Mouse (Mus musculus): ENCODE measurements around the gene Mthfd1l.
"Not testable (repeated sequence)": the region's sequence is repeated elsewhere in the genome, so short reads cannot be mapped to it uniquely, and the experiment has no call there.

Gene Mthfd1l

DNA sequence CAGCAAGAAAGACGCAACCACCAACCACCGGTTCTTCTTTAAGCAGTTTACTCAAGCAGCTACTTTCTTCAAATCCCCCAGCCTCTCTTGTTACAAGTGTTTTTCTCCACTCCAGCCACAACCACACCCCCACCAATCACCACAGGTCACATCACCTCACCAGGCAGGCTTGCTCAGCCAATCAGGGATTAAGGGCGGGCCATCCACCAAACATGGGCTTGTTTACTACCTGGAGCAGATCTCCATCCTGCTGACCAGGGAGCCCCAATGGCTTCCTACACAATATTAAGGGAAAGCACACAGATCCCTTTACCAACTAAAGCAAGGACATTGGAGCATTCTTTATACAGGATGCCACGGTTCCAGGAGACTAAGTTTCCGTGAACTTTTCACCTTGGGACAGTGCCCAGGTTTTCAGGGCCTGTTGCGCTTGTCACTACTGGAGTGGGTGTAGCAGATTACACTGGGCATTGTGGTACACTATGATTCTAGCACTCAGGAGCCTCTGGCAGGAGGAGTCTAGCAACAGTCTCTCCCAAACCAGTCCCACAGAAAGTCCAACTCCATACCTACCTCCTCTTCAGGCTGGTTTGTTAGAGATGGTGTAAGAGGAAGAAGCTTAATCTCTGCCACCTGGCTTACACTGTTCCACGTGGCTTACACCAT is 150.5 kb downstream of the Mthfd1l start:
- not testable (repeated sequence) for DNase-seq

DNA sequence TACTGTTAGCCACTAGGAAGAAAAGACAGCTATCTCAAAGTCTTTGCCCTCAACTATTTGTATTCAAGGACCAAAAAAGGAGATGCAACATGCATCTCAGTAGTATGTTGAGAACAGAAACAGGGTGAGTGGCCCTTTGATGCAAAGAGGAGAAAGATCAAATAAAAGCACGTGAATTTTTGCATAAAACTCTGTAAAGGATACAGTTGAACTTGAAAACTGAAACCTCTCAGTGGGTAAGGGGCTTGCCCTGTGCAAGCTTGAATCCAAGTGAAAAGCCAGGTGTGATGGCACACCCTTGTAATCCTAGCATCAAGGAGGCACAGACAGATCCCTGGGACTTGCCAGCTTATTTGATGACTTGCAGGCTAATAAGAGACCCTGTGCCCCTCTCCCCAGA is 151.2 kb downstream of the Mthfd1l start:
- DNase-seq, result no peak

DNA sequence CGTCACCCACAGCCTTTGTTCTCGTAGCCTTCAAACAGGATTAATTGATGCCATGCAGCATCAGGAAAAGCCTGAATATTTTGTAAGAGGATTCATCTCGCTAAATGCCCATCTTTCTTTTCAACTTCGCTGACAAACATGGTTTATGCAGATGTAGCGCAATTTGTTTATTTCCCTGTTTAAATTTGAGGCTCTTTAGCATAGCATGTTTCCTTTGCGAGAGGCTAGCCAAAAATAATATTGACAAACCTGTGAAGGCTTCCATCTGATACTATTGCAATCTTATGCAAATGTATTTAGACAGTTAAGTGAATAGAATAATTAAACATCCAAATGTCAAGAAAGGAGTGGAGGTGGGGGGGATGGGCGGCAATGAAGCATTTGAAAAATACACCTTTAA is 152.3 kb downstream of the Mthfd1l start:
- DNase-seq, result no peak

DNA sequence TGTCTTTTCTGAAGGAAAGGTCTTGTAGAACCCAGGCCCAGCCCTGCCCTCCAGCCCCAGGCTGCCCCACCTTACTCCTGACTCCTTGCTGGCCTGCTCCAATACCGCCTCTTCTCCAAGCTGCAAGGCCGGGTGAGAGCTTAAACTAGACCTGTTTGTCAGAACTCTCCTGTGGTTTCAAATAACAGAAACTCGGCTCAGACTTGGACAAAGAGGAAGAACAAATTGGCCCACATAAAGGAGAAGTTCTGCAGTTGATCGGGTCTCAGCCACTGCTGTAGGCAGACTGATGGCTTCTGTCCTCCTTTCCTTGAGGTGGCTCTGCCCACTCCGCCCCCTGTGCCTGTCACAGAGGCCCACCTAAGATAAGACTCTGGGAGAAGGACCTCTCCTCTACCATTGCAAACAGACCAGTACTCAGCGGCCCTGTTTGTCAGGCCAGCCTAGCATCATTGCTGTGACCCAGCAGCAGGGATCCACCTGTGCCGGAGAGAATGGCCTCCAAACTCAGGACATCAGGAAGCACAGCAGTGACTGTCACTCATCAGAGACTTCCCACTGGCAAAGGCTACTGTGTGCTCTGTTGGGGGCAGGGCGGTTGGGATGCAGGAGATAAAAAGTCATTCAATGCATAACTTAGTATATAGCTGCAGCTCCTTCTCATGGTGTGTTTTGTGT is 153.6 kb downstream of the Mthfd1l start:
- DNase-seq, result no peak

DNA sequence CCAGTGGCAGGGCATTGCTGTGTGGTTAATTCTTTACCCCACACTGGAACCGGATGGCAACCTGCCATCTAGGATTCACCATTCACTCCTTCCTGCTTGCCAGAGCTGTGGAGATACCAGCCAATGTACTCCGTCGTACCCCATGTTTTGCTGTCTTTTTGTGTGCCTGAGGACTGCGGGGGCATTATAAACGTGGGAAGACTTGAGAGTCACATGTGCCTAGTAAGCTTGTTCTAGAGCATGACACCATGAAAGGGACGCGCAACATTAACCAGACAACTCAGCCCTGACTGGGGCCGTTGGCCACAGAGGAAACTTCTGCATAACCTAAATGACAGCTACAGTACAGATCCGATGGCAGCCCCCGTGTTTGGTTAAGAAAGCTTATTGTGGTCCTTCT is 155.5 kb downstream of the Mthfd1l start:
- peak in 1 of 2 experiments; percentile 42 for DNase-seq

DNA sequence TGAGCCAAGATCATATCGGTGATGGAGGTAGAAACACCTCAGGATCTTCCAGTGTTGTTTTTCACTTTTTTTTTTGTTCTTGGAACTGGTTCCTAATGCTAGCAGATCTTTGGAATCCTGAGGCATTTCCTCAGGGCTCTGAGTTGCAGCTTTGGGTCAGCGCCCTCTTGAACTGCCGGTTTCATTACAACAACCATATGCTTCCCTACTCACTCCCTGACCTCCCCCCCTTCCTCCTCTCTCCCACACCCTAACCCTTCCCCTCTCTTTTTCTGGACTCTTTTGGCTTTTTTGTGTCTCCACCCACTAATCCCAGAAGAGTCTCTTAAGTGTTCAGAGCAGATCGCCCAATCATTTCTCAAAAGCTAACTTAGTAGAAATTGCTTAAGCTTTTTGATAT is 156.0 kb downstream of the Mthfd1l start:
- peak in 1 of 2 experiments; percentile 75 for DNase-seq

DNA sequence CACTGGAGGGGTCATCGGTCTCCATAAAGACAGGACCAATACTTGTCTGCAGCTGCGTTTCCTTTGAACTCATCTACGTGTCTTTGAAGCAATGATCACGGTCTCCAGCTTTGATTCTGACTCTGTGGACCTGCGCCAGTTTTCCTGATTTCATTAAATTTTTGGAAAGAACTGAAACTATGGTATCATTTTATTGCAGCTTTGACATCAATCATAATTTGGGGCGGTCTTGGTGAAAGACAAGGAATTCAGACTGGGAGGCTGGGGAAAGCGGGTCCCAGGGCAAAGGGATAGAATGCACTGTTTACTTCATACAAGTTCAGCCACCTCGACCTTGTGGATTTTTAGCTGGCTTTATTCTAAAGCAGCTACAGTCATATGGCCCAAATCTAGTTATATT is 156.5 kb downstream of the Mthfd1l start:
- DNase-seq, result peak; percentile 42 to 54

DNA sequence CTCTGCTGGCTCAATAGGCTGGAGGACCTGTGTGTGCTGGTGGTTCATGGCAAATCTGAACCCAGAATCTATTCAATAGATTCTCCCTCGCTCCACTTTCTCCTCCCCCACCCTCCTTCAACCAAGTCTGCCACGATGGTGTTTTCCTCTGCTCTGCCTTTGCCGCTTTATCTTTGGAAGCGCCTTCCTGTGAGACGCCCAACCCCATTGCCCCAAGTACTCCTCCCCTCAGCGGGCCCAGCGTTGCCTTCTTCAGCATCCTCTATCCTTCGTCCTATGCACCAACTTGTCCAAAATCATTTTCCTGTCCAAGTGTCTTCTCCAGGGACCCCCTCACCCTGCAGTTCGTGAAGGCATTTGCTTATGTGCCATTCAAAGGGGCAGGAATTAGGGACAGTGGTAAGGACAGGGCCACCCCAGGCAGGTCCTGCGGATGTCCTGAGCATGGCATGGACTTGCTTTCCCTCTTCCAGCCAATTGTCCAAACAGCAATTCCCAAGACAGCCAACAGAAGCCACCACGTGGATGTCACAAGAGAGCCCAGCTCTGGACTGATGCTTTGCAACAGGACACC is 157.2 kb downstream of the Mthfd1l start:
- DNase-seq, result no peak

DNA sequence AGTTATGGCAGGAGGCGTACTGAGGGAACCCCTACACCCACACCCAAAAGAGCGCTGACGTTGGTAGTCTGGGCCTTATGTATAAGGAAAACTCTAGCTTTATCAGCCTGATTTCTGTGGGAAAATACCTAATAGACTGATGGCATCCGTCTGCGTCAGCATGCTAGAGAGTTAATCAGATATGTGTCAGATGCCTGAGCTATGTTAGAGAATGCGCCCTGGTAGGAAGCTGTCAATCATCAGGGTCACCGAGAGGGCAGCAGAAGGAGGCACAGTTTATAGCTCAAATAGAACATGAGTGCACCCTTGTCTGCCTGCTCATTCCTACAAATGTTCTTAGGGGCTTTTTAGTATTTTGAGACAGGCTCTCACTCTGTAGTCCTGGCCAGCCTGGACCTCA is 159.8 kb downstream of the Mthfd1l start:
- DNase-seq, result peak; percentile 26 to 42

DNA sequence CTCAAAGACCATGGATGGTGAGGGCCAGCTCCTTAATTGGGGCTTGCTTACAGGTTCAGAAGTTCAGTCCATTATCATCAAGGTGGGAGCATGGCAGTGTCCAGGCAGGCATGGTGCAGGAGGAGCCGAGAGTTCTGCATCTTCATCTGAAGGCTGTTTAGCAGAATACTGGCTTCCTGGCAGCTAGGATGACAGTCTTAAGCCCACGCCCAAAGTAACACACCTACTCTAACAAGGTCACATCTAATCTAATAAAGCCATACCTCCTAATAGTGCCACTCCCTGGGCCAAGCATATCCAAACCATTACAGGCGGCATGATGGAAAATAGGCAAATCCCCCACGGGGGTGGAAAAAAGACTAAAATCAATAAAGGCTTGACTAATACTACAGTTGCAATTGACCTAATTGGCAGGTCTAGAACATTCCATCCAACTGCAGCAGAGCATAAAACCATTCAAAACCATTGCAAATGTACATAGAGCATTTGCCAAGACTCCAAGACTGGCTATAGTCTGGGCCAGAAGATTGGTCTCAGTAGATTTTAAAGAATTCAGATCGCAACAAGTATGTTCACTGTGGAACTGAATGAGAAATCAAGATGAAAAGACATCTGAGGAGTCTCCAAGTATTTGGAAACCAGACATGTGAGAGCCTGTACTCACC is 162.3 kb downstream of the Mthfd1l start:
- DNase-seq, result no peak

DNA sequence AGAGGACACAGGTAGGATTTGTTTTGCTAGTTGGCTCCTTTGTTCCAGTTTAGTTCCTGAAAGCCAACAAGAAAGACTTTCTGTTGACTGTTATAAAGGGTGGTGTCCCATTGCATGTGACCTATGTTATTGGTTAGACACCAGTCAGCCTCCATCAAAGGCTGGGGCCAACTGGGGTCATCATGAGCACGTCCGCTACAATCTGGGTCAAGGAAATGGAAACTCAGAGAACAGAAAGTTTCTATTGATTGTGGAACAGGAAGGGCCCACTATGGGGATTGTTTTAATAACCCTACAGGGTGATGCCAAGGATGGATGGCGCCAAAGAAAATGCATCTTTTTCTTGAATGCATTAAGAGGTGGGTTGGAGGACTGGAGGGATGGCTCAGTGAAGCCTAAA is 166.6 kb downstream of the Mthfd1l start:
- DNase-seq, result no peak

DNA sequence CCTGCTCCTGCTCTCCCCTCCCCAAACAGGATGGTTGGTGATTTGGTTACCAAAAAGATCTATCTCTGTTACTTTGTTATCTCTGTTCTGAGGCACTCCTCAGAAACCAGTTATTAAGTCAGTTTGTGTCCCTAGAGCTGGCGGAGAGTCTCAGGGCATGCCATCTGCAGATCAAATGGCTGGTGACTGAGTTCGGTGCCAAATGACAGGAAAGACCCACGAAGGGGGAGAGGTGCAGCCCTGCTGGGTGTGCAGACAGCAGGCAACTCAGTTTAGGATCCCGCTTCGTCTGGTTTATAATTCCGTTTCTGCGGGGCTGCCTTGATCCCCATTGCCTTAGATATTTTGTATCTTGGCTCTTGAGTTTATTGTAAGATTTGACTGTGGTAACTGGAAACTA is 168.8 kb downstream of the Mthfd1l start:
- no peak for DNase-seq

DNA sequence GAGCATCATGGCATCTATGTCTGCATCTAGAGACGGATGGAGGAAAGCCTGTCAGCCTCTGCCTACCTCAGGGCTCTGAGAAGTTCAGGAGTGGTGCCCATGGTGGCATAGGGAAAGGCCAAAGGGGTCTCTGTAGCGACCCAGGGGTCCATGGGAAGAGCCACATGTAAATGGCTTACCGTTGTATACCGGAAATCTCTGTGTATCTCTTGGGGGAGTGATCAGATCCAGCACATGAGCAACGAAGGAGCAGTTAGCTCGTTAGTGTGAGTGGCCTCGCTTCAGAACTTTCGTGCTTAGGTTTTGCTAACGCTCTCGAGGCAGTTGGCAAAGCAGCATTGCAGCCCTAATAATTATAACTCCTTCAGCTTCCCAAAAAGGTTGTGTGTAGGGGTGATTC is 169.9 kb downstream of the Mthfd1l start:
- no peak for DNase-seq

DNA sequence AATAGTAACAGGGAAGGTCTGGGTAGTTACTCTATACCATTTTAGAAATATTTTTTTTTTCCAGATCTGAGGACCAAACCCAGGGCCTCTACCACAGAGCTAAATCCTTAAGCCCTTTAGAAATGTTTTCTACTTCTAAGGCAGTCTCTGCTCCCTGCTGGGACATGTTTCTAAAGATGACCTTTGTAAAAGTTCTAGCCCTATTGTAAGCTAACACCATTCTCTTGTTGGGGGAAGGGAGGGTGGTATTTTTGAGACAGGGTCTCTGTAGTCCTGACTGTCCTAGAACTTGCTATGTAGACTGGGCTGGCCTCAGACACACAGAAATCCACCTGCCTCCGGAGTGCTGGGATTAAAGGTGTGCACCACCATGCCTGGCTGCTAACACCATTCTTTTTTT is 170.5 kb downstream of the Mthfd1l start:
- no peak for DNase-seq

DNA sequence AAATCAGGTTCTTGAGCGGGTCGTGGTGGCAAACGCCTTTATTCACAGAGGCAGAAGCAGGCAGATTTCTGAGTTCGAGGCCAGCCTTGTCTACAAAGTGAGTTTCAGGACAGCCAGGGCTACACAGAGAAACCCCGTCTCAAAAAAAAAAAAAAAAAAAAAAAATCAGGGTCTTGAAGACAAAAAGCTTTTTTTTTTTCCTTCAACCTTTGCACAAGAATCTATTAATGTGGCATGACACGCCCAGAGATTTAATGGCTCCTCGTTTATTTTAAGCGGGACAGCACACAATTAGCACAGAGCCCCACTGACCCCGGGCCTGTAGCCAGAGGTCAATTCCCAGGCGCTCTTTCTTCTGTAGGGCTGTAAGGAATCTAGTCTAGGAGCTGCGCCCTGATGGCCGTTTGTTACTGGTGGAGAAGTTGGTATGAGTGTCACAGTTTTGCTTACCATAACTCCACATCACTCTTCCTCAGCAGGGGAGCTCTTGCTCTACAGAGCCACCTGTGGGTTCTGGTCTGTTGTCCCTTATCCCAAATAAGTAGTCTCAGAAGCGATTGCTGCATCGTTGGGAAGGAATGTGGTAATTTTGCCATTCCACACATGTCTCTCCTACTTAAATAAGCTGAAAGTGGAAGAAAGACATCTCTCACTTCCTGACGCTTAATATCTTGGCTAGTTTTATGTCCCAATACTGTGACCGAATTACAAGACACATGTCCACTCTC is 172.3 kb downstream of the Mthfd1l start:
- peak; percentile 49 to 87 for DNase-seq

DNA sequence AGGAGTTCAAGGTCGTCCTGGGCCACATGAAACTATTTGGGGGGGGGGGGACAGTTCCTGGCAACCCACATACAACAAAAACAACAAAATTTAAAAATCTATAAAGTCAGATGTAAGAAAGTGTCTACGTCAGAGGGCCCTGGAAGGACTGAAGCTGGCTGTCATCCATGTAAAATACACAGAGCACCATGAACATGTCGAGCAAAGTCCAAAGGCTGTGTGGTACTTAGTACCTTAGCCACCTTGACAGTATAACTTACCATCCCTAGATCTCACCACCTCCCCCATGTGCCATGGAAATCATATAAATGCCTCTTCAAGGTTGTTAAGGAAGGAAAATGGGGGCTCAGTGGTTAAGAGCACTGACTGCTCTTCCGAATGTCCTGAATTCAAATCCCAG is 174.0 kb downstream of the Mthfd1l start:
- no peak for DNase-seq

DNA sequence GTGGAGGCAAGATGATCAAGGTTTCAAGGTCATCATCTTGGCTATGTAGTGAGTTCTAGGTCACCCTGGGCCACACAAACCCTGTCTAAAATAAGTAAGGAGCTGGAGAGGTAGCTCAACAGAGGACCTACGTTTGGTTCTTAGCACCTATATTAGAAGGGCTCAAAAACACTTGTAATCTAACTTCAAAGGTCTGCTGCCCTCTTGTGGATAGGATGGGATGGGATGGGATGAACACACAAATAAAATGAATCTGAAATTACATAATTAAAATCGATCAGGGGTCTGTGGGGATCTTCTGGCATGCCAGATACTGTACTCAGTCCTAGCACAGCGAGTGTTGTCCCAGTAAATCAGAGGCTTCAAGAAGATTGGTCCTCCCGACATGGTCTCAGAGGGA is 178.2 kb downstream of the Mthfd1l start:
- no peak for DNase-seq

DNA sequence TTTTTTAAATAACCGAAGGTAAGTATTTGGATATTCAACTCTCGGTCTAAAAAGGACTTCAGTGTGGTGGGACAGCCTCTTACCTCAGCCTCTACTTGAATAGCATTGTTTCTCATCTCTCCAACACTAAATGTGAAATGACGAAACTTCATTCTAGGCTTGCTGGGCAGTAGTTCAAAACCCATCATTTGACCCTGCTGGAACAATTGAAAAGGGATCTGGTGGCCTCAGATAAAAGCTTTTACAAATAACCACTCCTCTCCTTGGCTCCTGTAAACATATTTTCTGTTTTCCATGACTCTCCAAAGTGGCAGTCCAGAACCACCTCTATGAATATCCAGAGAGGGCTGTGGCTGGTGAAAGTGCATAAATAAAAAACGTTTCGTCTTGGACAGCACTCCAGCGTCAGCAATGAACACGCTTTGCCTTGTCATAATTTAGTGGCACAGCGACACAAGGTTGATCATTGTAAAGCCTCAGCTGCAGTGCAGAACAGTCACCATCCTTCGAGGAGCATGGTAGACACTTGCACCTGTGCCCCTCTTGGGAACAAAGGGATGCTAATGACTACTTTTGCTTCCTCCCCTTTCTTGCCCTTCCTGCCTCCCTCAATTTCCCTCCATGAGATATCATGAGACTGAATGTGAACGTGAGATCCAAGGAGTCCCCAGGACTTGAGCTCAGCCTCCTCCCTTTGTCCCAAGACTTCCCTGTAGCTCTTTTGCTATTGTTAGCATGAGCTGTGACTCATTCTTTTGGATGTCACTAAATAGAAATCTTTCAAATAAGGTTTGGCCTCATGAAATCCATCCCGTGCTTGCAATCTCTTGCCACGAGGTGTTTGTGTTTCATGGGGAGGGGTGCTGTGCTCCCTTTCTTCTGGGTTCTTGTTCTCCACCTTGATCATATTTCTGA is 179.2 kb downstream of the Mthfd1l start:
- DNase-seq, result no peak

DNA sequence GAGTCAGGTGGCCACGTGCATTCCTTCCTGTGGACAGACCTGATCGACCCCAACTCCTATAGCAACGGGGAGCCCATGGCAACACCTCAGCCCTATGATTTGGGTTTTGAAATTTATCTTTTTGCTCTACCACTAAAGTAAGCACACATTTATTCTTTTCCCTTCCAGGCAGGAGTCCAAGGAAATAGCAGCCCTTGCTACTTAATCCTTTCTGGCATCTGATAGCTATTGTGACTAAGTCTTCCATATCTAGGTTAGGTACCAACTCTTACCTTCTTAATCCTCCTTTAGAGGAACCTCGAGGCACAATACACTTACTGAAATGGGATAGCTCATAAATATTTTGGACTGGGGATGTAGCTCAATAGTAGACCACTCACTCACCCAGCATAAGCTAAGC is 180.1 kb downstream of the Mthfd1l start:
- DNase-seq, result no peak

DNA sequence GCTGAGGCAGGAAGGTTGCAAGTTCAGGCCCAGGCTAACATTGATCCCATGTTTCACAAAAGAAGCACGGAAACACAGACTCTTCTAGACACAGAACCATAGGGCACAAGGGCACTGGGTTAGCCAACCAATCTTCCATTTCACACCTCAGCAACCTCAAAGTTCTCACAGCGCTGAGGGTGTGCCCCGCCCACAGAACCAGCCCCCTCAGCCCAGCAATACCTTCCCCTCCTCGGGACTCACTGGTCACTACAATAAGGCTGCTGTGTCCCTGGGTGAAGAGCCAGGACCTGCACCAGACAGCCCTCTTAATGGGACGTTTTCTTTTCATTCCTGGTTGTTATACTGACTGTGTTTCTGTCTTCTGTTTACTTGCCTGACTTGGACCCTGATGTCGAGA is 181.1 kb downstream of the Mthfd1l start:
- DNase-seq, result no peak

DNA sequence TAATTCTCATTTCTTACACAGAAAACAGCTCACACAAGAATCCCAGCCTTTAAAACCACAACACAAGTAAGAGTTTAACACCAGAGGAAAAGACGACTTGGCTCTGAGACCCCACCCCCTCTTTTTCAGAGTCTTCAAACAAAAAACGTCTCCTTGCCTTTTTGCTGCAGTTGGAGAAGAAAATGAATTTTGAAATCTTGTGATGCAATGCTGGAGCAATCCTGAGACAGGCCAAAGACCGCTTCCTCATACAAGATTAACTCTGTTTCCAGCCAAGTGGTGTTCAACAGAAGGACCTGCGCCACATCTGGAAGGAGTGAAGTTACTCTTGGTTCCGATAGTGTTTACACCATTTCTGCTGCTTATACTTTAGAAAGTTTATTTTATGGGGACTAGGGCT is 182.6 kb downstream of the Mthfd1l start:
- no peak for DNase-seq

DNA sequence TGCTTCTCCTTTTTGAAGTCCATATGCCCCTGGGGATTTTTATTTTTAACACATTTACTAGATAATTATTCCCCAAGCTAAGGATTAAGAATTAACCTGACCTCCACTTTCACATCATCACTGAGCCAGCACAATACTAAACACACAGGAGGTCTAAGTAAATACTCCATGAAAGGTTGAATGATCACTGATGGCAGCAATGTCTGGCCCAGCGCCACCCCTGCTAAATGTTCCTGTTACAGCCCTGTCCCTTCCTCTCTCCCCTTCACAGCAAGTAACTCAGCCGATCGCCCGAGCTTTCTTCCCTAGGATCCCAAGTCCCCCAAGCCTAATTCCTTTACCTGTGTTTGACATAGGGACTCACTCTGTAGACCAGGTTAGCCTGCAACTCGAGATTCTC is 185.6 kb downstream of the Mthfd1l start:
- no peak for DNase-seq
